Mouse (Mus musculus): ENCODE results near the gene Tmem59. TPM values are rescaled to one million over a fixed set of nuclear protein-coding genes. Genes with fewer than 3 reads are reported as not detected.

Gene Tmem59
- polyA plus RNA-seq, 1 experiment from 2014 or later, result 473 TPM

DNA sequence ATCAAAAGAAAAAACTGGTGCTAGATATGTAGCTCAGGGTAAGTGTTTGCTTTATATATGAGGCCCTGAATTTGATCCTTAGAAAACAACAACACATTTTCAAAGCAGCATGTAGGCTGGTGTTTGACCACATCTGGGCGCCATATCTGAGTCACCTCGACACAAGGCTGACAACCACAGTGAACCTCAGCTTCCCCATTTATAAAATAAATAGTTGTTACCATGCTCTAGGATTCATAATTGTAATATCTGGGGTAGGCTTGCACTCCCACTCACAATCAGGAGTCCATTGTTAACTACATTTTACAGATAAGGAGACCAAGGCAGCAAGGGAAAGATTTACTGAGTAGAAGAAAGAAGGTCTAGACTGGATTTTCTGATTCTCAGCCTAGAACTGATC lies 48.1 kb downstream of the Tmem59 start:
- Histone ChIP-seq H3K4me2 (replicated peaks; ENCODE audit: low read depth) (no peak overlapping the region), H3K9ac (ENCODE audit: low read length) (no peak overlapping the region), H3K4me3 (ENCODE audit: low read depth, low read length) (no peak overlapping the region), H3K4me1 (replicated peaks; ENCODE audit: control insufficient read depth, insufficient read depth) (no peaks in the 10 kb centered on the region), H3K36me3 (ENCODE audit: control insufficient read depth, insufficient read depth, low read length) (no peaks in the 10 kb centered on the region), H3K27me3 (ENCODE audit: control insufficient read depth, insufficient read depth, low read length) (no peaks in the 10 kb centered on the region), H3K27ac (replicated peaks) (no peak overlapping the region), H3K9me3 (ENCODE audit: control insufficient read depth, low read length) (no peaks in the 10 kb centered on the region)
- DNase-seq (ENCODE audit: low spot score), result no peak
- no peak for ATAC-seq (ENCODE audit: low FRiP score, low TSS enrichment)
- WGBS, result 81% methylated on average over 2 of the region's 2 CpGs
- TF ChIP-seq EP300 (optimal IDR thresholded peaks at IDR 0.05), result no peak

DNA sequence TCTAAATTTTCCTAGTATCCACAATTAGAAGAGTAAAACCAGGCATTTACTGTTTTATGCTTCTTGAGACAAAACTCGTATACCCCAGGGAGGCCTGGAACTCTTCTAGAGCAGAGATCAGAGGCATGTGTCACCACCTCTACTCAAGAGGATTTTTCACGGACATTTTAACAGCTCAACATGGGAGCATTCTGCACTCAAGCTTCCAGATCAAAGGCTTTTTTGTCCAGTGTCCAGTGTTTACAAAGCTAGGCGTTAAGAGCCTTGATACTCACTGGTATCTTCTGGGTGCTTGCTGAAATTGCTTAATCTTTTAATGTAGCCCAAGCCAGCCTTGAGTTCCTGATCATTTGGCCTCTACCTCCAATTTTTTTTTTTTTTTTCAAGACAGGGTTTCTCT lies 54.0 kb downstream of the Tmem59 start:
- DNase-seq (ENCODE audit: low spot score) (no peak), ATAC-seq (ENCODE audit: low FRiP score, low TSS enrichment) (no peak)
- no peak overlapping the region for H3K4me2 ChIP-seq (replicated peaks; ENCODE audit: low read depth)
- no peak overlapping the region for H3K4me3 ChIP-seq (ENCODE audit: low read depth, low read length)
- no peaks in the 10 kb centered on the region for H3K4me1 ChIP-seq (replicated peaks; ENCODE audit: control insufficient read depth, insufficient read depth)
- H3K9me3 ChIP-seq (ENCODE audit: control insufficient read depth, low read length), result no peaks in the 10 kb centered on the region
- H3K36me3 ChIP-seq (ENCODE audit: control insufficient read depth, insufficient read depth, low read length), result peaks cover 10% of the 10 kb centered on the region; the same call in 1 of the 2 replicates
- WGBS, result 45% methylated on average over 3 of the region's 3 CpGs
- no peak for TF ChIP-seq EP300 (optimal IDR thresholded peaks at IDR 0.05)
- no peak for TF ChIP-seq CTCF (IDR thresholded peaks at IDR 0.05; ENCODE audit: low read depth)
- no peak overlapping the region for H3K9ac ChIP-seq (ENCODE audit: low read length)
- no peak overlapping the region for H3K27ac ChIP-seq (replicated peaks)
- H3K27me3 ChIP-seq (ENCODE audit: control insufficient read depth, insufficient read depth, low read length), result no peaks in the 10 kb centered on the region

DNA sequence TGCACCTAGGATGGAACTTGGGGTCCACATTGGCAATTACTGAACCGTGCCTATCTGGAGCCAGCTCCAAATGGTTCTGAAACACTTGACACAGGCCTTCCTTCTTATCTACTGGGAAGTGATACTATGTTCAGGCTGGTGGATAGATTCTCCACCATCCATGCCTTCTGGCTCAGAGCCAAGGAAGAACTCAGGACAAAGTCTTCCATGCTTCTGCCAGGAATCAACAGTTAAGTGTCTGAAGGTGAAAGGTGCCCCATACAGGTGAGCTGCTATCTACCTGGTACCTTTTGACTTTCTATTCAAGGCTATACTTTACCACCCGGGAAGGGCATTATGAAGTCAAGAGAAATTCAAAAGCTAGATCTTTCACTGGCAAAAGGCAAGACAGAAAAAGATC lies 60.1 kb downstream of the Tmem59 start:
- Histone ChIP-seq H3K9ac (ENCODE audit: low read length) (no peak overlapping the region), H3K27ac (replicated peaks) (no peak overlapping the region), H3K36me3 (ENCODE audit: control insufficient read depth, insufficient read depth, low read length) (peaks cover 23% of the 10 kb centered on the region), H3K4me1 (replicated peaks; ENCODE audit: control insufficient read depth, insufficient read depth) (no peaks in the 10 kb centered on the region), H3K27me3 (ENCODE audit: control insufficient read depth, insufficient read depth, low read length) (no peaks in the 10 kb centered on the region), H3K9me3 (ENCODE audit: control insufficient read depth, low read length) (no peaks in the 10 kb centered on the region), H3K4me2 (replicated peaks; ENCODE audit: low read depth) (no peak overlapping the region), H3K4me3 (ENCODE audit: low read depth, low read length) (no peak overlapping the region)
- WGBS, result 90% methylated on average over 2 of the region's 2 CpGs
- no peak for DNase-seq (ENCODE audit: low spot score)
- ATAC-seq (ENCODE audit: low FRiP score, low TSS enrichment), result no peak
- TF ChIP-seq CTCF (IDR thresholded peaks at IDR 0.05; ENCODE audit: low read depth) (no peak), EP300 (optimal IDR thresholded peaks at IDR 0.05) (no peak)

DNA sequence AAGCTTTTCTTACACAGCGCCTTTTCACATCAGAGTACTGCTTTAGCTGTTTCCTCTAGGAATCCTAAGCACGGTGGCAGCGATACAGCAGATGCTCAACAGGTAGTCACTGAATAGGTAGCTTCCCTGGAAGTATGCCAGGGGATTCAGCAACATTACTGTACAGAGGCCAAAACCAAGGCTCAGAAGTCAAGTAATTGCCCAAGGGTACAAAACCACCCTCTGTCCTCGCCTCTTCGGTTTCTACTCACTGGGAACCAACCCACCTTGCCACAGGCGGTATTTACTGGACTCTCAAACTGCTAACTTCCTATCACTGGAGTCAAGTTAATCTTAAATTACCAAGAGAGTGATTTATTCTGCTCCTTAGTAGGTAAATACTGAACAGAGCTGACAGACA lies 62.0 kb downstream of the Tmem59 start:
- Histone ChIP-seq H3K4me2 (replicated peaks; ENCODE audit: low read depth) (no peak overlapping the region), H3K4me3 (ENCODE audit: low read depth, low read length) (no peak overlapping the region), H3K9me3 (ENCODE audit: control insufficient read depth, low read length) (no peaks in the 10 kb centered on the region), H3K4me1 (replicated peaks; ENCODE audit: control insufficient read depth, insufficient read depth) (no peaks in the 10 kb centered on the region), H3K9ac (ENCODE audit: low read length) (no peak overlapping the region), H3K36me3 (ENCODE audit: control insufficient read depth, insufficient read depth, low read length) (peaks cover 16% of the 10 kb centered on the region), H3K27ac (replicated peaks) (no peak overlapping the region), H3K27me3 (ENCODE audit: control insufficient read depth, insufficient read depth, low read length) (no peaks in the 10 kb centered on the region)
- no peak for DNase-seq (ENCODE audit: low spot score)
- no peak for ATAC-seq (ENCODE audit: low FRiP score, low TSS enrichment)
- WGBS, result 95% methylated on average over 6 of the region's 6 CpGs
- TF ChIP-seq CTCF (IDR thresholded peaks at IDR 0.05; ENCODE audit: low read depth) (no peak), EP300 (optimal IDR thresholded peaks at IDR 0.05) (no peak)

DNA sequence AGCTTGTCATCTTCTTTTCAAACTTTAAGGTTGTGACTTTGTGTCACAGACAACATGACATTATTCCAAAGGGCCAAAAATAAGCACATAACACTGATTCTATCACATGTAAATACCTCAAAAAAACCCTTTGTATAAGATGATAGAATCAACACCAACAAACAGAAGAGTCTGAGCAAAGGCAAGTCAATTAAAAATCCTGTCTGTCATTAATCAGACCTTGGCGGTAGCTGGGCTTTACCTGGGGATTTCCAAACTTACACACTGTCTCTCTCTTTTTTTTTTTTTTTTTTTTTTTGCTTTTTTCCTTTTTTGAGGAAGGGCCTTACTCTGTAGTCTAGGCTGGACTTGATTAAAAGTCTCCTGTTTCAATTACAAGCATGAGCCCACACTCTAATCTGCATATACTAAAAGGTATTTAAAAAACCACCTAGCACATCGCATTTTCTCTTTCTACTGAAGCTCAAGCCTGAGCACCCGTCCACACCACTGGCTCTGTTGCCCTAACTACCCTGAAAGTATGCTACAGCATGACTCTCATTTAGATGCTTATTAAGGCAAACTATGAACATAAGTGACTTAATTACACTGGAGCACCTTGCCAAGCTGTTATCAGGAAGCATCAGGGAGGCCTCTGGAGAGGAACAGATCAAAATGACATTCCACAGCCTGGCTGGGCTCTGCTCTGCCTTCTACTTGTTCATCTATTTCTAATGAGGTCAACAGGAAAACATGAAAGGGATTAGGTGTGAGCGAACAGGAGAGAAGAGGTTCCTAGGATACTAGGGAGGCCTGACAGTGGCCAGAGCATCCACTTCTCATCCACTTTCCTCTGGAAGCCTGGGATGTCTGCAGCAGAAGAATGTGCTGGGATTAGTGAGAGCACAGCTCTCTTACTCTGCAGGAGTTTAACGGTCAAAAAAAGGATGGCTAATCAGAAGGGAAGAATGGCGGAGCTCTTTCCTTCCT lies 65.5 kb downstream of the Tmem59 start:
- H3K4me3 ChIP-seq (ENCODE audit: low read depth, low read length), result no peak overlapping the region
- no peak overlapping the region for H3K9ac ChIP-seq (ENCODE audit: low read length)
- peaks cover 10% of the 10 kb centered on the region for H3K36me3 ChIP-seq (ENCODE audit: control insufficient read depth, insufficient read depth, low read length)

DNA sequence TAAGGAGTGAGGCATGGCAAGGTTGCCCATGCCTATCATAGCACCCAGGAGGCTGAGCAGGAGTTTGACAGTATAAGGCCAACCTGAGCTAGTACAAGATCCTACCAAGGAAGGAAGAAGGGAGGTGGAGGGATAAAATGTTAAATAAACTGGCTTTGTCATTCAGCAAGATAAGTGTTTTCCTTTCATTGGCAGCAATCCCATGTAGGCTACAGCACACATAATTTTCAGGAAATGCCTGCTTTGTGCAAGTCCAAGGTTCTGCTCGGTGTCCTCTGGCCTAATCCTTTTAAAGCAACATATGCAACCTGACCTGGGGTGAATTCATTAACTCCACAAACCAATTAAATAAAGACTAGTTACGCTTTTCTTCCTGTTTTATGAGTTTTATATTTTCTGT lies 67.2 kb downstream of the Tmem59 start:
- H3K4me1 ChIP-seq (replicated peaks; ENCODE audit: control insufficient read depth, insufficient read depth), result 0 out of 2 replicates have a peak, but pooled peaks cover 2% of the 10 kb centered on the region

More for the DNA sequence above, 65.5 kb downstream of the Tmem59 start:
- H3K9me3 ChIP-seq (ENCODE audit: control insufficient read depth, low read length), result no peaks in the 10 kb centered on the region
- no peak overlapping the region for H3K4me2 ChIP-seq (replicated peaks; ENCODE audit: low read depth)
- ATAC-seq (ENCODE audit: low FRiP score, low TSS enrichment) (no peak), DNase-seq (ENCODE audit: low spot score) (no peak)
- 68% methylated on average over 6 of the region's 6 CpGs for WGBS
- H3K4me1 ChIP-seq (replicated peaks; ENCODE audit: control insufficient read depth, insufficient read depth), result no peaks in the 10 kb centered on the region
- no peak for TF ChIP-seq CTCF (IDR thresholded peaks at IDR 0.05; ENCODE audit: low read depth)
- TF ChIP-seq EP300 (optimal IDR thresholded peaks at IDR 0.05), result no peak
- H3K27ac ChIP-seq (replicated peaks), result no peak overlapping the region
- no peaks in the 10 kb centered on the region for H3K27me3 ChIP-seq (ENCODE audit: control insufficient read depth, insufficient read depth, low read length)

More for the DNA sequence above, 67.2 kb downstream of the Tmem59 start:
- 0 out of 2 replicates have a peak, but pooled peaks cover 2% of the 10 kb centered on the region for H3K36me3 ChIP-seq (ENCODE audit: control insufficient read depth, insufficient read depth, low read length)
- H3K9ac ChIP-seq (ENCODE audit: low read length), result no peak overlapping the region
- H3K4me2 ChIP-seq (replicated peaks; ENCODE audit: low read depth), result no peak overlapping the region
- 34% methylated on average over 2 of the region's 2 CpGs for WGBS
- H3K4me3 ChIP-seq (ENCODE audit: low read depth, low read length), result no peak overlapping the region
- no peaks in the 10 kb centered on the region for H3K9me3 ChIP-seq (ENCODE audit: control insufficient read depth, low read length)
- TF ChIP-seq EP300 (optimal IDR thresholded peaks at IDR 0.05) (no peak), CTCF (IDR thresholded peaks at IDR 0.05; ENCODE audit: low read depth) (no peak)
- peak; percentile 68; the same call in 1 of the 2 replicates for ATAC-seq (ENCODE audit: low FRiP score, low TSS enrichment)
- DNase-seq (ENCODE audit: low spot score), result no peak
- no peaks in the 10 kb centered on the region for H3K27me3 ChIP-seq (ENCODE audit: control insufficient read depth, insufficient read depth, low read length)
- H3K27ac ChIP-seq (replicated peaks), result peak overlapping the region; percentile 8; the same call in 1 of the 2 replicates
